Comparison of ENCODE assay signal across 13 mouse cellular contexts in genomic region chr16:35577181-35577941, GRCm38 (mm10). TPM values are rescaled to one million over a fixed set of nuclear protein-coding genes. Genes with fewer than 3 reads are reported as not detected.
DNase-seq lines count a peak whose midpoint lies in the region.
"Had no signal": no experiment of that assay in that cellular context is flagged by ENCODE, and none has a peak within 500 bp of the region (broad histone marks: within the 10 kb centered on the region; RNA-seq: fewer than 3 reads in every experiment).

No protein-coding gene starts in this region.

- intact Hi-C loops in heart, postnatal 25 days (cut with DNase I) = no loop called here

- peak; percentile 32 for DNase-seq in gastrocnemius, adult 18-20 months (ENCODE audit: low spot score)
- DNase-seq in gastrocnemius, postnatal 4 days (ENCODE audit: low spot score in 2 of 2) = no peak
- peak; percentile 70 to 71 for DNase-seq in adrenal gland, adult (ENCODE audit: inconsistent age in 2 of 2, low spot score in 1 of 2)
- DNase-seq in brain, adult 2 months (ENCODE audit: low read depth, low spot score) = peak; percentile 97
- DNase-seq in cerebellum, postnatal 36 days = peak; percentile 90 to 91
- DNase-seq in thymus, adult 18-20 months = no peak
- DNase-seq in heart, postnatal 25 days (ENCODE audit: low spot score) = no peak
- DNase-seq in heart, adult 9 months (ENCODE audit: low spot score in 2 of 2) = no peak
- DNase-seq: heart, postnatal 14 days; kidney, postnatal 4 days; liver, embryonic 13.5 days; thymus, postnatal 14 days had no signal

RNA-seq across cellular contexts. Expression of gene Sema5b, which starts 36.4 kb away (rescaled TPM):
- under 1 TPM; 0.23 to 0.24 TPM for total RNA-seq in gastrocnemius, adult 18-20 months (2021)
- 1 to 10 TPM; 6.8 to 7.2 TPM for total RNA-seq in gastrocnemius, postnatal 4 days (2021)
- total RNA-seq in heart, postnatal 25 days (2021) = 1 to 10 TPM in 1 of 2 experiments, under 1 TPM in 1; 0.91 to 1.1 TPM
- total RNA-seq: monocyte, adult 5-6 weeks had no signal

Comparison
In these comparisons a context has a peak if more than half of its experiments do, and no peak if none do; other contexts are left out.
1. DNase-seq: peak in gastrocnemius, adult 18-20 months (single experiment), adrenal gland, adult (2 of 2), brain, adult 2 months (single experiment) and cerebellum, postnatal 36 days (2 of 2); none in gastrocnemius, postnatal 4 days (0 of 2), thymus, adult 18-20 months (0 of 2), heart, postnatal 25 days (single experiment) and heart, adult 9 months (0 of 2).